Mouse (Mus musculus) heart, adult 18-20 months (tissue): Measurements from ENCODE around the gene Fdps. TPM values are rescaled to one million over a fixed set of nuclear protein-coding genes. Genes with fewer than 3 reads are reported as not detected.

ENCODE experiments used
- total RNA-seq, 2 experiments: library from RNA; stranded (reverse); gene quantifications; 2 replicates each; pipeline ENCODE4 v1.2.3; 2021

Fdps gene
- total RNA-seq, 2 experiments from 2014 or later = 24.2 to 25.6 TPM

Other genes starting within 250 kb of the Fdps start
- 10 to 100 TPM; 12.9 to 13.4 TPM for gene Msto1, start 188.0 kb downstream of the Fdps start, total RNA-seq
- 10 to 100 TPM; 37.3 to 40.2 TPM for gene Ash1l, start 151.3 kb downstream of the Fdps start, total RNA-seq
- gene Dap3, start 150.8 kb downstream of the Fdps start, total RNA-seq = 100 to 1,000 TPM; 146 to 156 TPM
- gene Rusc1, start 8.6 kb downstream of the Fdps start, total RNA-seq = 10 to 100 TPM; 25.9 to 30.0 TPM
- gene Gm43738, start 860 bp downstream of the Fdps start, total RNA-seq = not detected
- gene Pklr, start 34.2 kb upstream of the Fdps start, total RNA-seq = not detected
- under 1 TPM; 0.30 to 0.62 TPM for gene Hcn3, start 58.2 kb upstream of the Fdps start, total RNA-seq
- 10 to 100 TPM; 14.3 to 17.8 TPM for gene Clk2, start 62.8 kb upstream of the Fdps start, total RNA-seq
- 10 to 100 TPM; 46.2 to 50.2 TPM for gene Scamp3, start 75.5 kb upstream of the Fdps start, total RNA-seq
- gene Fam189b, start 81.2 kb upstream of the Fdps start, total RNA-seq = 1 to 10 TPM; 3.7 to 4.7 TPM
- gene Gba, start 101.0 kb upstream of the Fdps start, total RNA-seq = 10 to 100 TPM; 18.3 to 19.6 TPM
- 1 to 10 TPM; 2.8 to 5.8 TPM for gene Thbs3, start 113.2 kb upstream of the Fdps start, total RNA-seq
- gene Mtx1, start 125.1 kb upstream of the Fdps start, total RNA-seq = 10 to 100 TPM; 60.3 to 61.5 TPM
- gene Muc1, start 127.1 kb upstream of the Fdps start, total RNA-seq = 1 to 10 TPM in 1 of 2 experiments, under 1 TPM in 1; 0.40 to 2.1 TPM
- gene Krtcap2, start 144.0 kb upstream of the Fdps start, total RNA-seq = 10 to 100 TPM; 64.8 to 89.2 TPM
- under 1 TPM; 0.37 to 0.98 TPM for gene Trim46, start 144.3 kb upstream of the Fdps start, total RNA-seq
- 10 to 100 TPM; 54.1 to 54.7 TPM for gene Dpm3, start 157.4 kb upstream of the Fdps start, total RNA-seq
- gene Slc50a1, start 168.6 kb upstream of the Fdps start, total RNA-seq = 10 to 100 TPM; 15.6 to 21.6 TPM
- 10 to 100 TPM; 22.5 to 23.8 TPM for gene Efna1, start 179.2 kb upstream of the Fdps start, total RNA-seq
- gene Efna3, start 221.0 kb upstream of the Fdps start, total RNA-seq = not detected
- gene Efna4, start 236.1 kb upstream of the Fdps start, total RNA-seq = under 1 TPM in 1 of 2 experiments, not detected in 1; 0.28 TPM
- 10 to 100 TPM; 45.5 to 47.0 TPM for gene Adam15, start 248.0 kb upstream of the Fdps start, total RNA-seq